Mouse (Mus musculus): ENCODE data around the gene Cacna2d3.

GRCm38 (mm10) chr14:29438251-29438650 is 283.4 kb downstream of the Cacna2d3 start:
- TF ChIP-seq CTCF (IDR thresholded peaks at IDR 0.05; ENCODE audit: insufficient read depth, low read depth, low read length) (no peak), POLR2A (IDR thresholded peaks at IDR 0.05; ENCODE audit: insufficient read depth, low read depth, low read length) (no peak)

All from olfactory bulb, adult 2 months (tissue).